Mouse (Mus musculus): ENCODE data around the gene Pptc7.

- TF ChIP-seq CTCF (IDR thresholded peaks at IDR 0.05) (no peak), EP300 (IDR thresholded peaks at IDR 0.05; ENCODE audit: insufficient read depth, low read depth, low read length) (peak; percentile 95)
Measured at GRCm38 (mm10) chr5:122372192-122372769, 88.1 kb downstream of the Pptc7 start, which contains the start of gene Fam216a.
